Mouse (Mus musculus) heart, adult 8-10 months (tissue): Measurements from ENCODE around the gene Gm29554. TPM values are rescaled to one million over a fixed set of nuclear protein-coding genes. Genes with fewer than 3 reads are reported as not detected.
"Not testable (repeated sequence)": the region's sequence is repeated elsewhere in the genome, so short reads cannot be mapped to it uniquely, and the experiment has no call there.

ENCODE experiments used
- DNase-seq: peaks from one replicate; pipeline ENCODE4 v3.0.0; 2022; ENCODE audit warnings: low spot score
- total RNA-seq, 4 experiments: library from RNA; stranded (reverse); gene quantifications; 2 replicates each; pipeline ENCODE4 v1.2.4; 2022

Gene Gm29554
- not detected for total RNA-seq

GRCm38 (mm10) chrY:12273632-12274031 is at the start of gene Gm29554:
Gm29554 (plus strand) TSS chrY:12273932.
- not testable (repeated sequence) for DNase-seq

Other genes with a start within 250 kb of the Gm29554 start
- gene Gm20812, start 108.0 kb downstream of the Gm29554 start, total RNA-seq = not detected